Mouse (Mus musculus): Measurements from ENCODE around the gene Hspa4l. TPM values are rescaled to one million over a fixed set of nuclear protein-coding genes. Genes with fewer than 3 reads are reported as not detected.

Hspa4l gene
- polyA plus RNA-seq (2014; fragmentation: Illumina TruSeq; extraction: RNeasy Lipid Tissue Mini Kit (QIAGEN cat#74804); ENCODE audit: low read depth, low replicate concordance) = 90.5 TPM

GRCm38 (mm10) chr3:40744024-40744835 lies at the start of gene Hspa4l:
Hspa4l (plus strand) TSS chr3:40744495.

DNA sequence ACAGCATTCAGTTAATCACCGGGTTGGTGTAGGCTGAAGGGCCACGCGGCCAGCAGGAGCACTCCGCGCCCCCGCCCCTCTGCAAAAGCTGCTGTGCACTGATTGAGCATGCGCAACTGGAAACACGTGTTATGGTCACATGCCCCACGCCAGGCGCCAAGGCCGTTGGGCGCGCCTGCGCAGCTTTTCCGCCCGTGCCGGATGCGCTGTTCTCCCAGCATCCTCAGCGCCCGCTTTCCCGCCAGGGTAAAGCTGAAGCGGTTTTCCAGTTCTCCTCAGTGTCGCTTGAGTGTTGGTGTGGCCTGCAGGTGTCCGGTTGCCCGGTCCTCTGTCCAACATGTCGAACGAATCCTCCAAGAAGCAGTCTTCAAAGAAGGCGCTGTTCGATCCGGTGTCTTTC lies 35.6 kb upstream of the Hspa4l start, which contains the start of gene Slc25a31:
Slc25a31 (plus strand) TSS at position 201 of the 400 bp plus-strand sequence.

GRCm38 (mm10) chr3:40799530-40800372 lies 55.5 kb downstream of the Hspa4l start, which contains the start of gene Plk4:
Plk4 (plus strand) TSS chr3:40800019.

Other genes with a start within 250 kb of the Hspa4l start
- 9.1 TPM for gene Intu, start 213.2 kb upstream of the Hspa4l start, polyA plus RNA-seq (2014; fragmentation: Illumina TruSeq; extraction: RNeasy Lipid Tissue Mini Kit (QIAGEN cat#74804); ENCODE audit: low read depth, low replicate concordance)
- gene Slc25a31, start 35.6 kb upstream of the Hspa4l start, polyA plus RNA-seq (2014; fragmentation: Illumina TruSeq; extraction: RNeasy Lipid Tissue Mini Kit (QIAGEN cat#74804); ENCODE audit: low read depth, low replicate concordance) = 0.32 TPM
- 14.9 TPM for gene Plk4, start 55.5 kb downstream of the Hspa4l start, polyA plus RNA-seq (2014; fragmentation: Illumina TruSeq; extraction: RNeasy Lipid Tissue Mini Kit (QIAGEN cat#74804); ENCODE audit: low read depth, low replicate concordance)
- 33.2 TPM for gene Mfsd8, start 102.4 kb downstream of the Hspa4l start, polyA plus RNA-seq (2014; fragmentation: Illumina TruSeq; extraction: RNeasy Lipid Tissue Mini Kit (QIAGEN cat#74804); ENCODE audit: low read depth, low replicate concordance)
- gene Abhd18, start 102.5 kb downstream of the Hspa4l start, polyA plus RNA-seq (2014; fragmentation: Illumina TruSeq; extraction: RNeasy Lipid Tissue Mini Kit (QIAGEN cat#74804); ENCODE audit: low read depth, low replicate concordance) = 27.0 TPM
- not detected for gene 1700034I23Rik, start 158.0 kb downstream of the Hspa4l start, polyA plus RNA-seq (2014; fragmentation: Illumina TruSeq; extraction: RNeasy Lipid Tissue Mini Kit (QIAGEN cat#74804); ENCODE audit: low read depth, low replicate concordance)
- 124 TPM for gene Larp1b, start 205.3 kb downstream of the Hspa4l start, polyA plus RNA-seq (2014; fragmentation: Illumina TruSeq; extraction: RNeasy Lipid Tissue Mini Kit (QIAGEN cat#74804); ENCODE audit: low read depth, low replicate concordance)